In the genomic region with DNA sequence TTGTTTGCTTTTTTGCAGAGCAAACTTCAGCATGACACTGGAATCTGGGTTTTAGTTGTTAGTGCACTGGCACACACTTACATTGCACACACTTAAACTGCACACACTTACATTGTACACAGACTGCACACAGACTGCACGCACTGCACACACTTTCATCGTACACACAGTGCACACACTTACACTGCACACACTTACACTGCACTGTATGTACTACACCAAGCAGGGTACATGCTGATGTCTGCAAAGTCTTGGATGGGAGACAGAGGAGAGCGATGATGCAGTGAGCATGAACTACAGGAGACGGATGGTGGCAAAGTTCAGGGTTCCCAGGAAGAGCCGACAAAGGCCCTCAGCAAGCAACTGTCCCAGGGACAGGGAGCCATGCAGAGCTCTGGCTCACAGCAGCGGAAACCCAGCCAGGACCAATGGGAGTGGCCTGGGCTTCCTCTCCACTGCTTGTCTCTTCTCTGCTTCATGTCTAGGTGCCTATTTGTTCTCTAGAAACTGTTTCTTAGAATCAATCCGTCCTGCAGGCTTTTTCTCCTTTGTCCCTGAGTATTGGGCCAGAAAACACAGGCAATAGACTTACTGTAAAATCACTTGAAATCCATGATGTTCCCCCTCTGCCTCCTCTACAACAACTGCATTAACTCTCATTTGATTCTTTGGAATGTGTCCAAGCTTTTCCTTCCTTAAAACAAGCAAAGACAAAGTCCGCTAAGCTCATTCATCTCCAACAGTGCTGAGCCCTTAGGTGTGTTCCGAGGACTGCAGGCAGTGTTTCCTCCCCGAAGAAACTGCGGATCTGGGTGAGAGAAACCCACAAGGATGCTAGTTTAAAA, we compare ENCODE assay signal across 16 mouse cellular contexts. TPM values are rescaled to one million over a fixed set of nuclear protein-coding genes. Genes with fewer than 3 reads are reported as not detected.
DNase-seq lines count a peak whose midpoint lies in the region; ATAC-seq and TF ChIP-seq lines count a peak whose summit lies in the region.
"Had no signal": no experiment of that assay in that cellular context is flagged by ENCODE, and none has a peak within 500 bp of the region (broad histone marks: within the 10 kb centered on the region; RNA-seq: fewer than 3 reads in every experiment).

No protein-coding gene starts in this region.

- H3K4me2 ChIP-seq in stomach, embryonic 15.5 days: no peak overlapping the region
- no peak overlapping the region for H3K4me2 ChIP-seq in stomach, postnatal 0 days (replicated peaks; ENCODE audit: low read depth)
- H3K4me2 ChIP-seq: midbrain, embryonic 12.5 days had no signal

- no peak overlapping the region for H3K4me3 ChIP-seq in stomach, embryonic 15.5 days (replicated peaks)
- no peak overlapping the region for H3K4me3 ChIP-seq in stomach, postnatal 0 days (ENCODE audit: low read depth, low read length)
- H3K4me3 ChIP-seq: erythroblast, embryonic 14.5 days; midbrain, embryonic 12.5 days had no signal

- no peak for ATAC-seq in stomach, embryonic 15.5 days (ENCODE audit: insufficient read depth, low FRiP score, low read depth)
- no peak for ATAC-seq in stomach, postnatal 0 days (ENCODE audit: low FRiP score, low TSS enrichment)

- H3K27ac ChIP-seq in stomach, embryonic 15.5 days: 0 out of 2 replicates have a peak overlapping the region, but pooled peaks have one; percentile 21
- no peak overlapping the region for H3K27ac ChIP-seq in stomach, postnatal 0 days (replicated peaks)
- H3K27ac ChIP-seq: midbrain, embryonic 12.5 days had no signal

- intact Hi-C loops in heart, postnatal 10 days (cut with DNase I): no loop called here
- intact Hi-C loops in heart, postnatal 36 days (cut with DNase I): no loop called here

- 49% methylated on average over 11 of the region's 11 CpGs for WGBS in stomach, embryonic 15.5 days
- WGBS in stomach, postnatal 0 days: 39% methylated on average over 11 of the region's 11 CpGs

- H3K9me3 ChIP-seq in stomach, embryonic 15.5 days: no peaks in the 10 kb centered on the region
- no peaks in the 10 kb centered on the region for H3K9me3 ChIP-seq in stomach, postnatal 0 days (ENCODE audit: control insufficient read depth, low read length)
- H3K9me3 ChIP-seq: midbrain, embryonic 12.5 days had no signal

- no peaks in the 10 kb centered on the region for H3K36me3 ChIP-seq in stomach, embryonic 15.5 days
- no peaks in the 10 kb centered on the region for H3K36me3 ChIP-seq in stomach, postnatal 0 days (ENCODE audit: control insufficient read depth, insufficient read depth, low read length)
- H3K36me3 ChIP-seq: midbrain, embryonic 12.5 days had no signal

- no peak for TF ChIP-seq CTCF in stomach, postnatal 0 days (IDR thresholded peaks at IDR 0.05; ENCODE audit: low read depth)

- no peaks in the 10 kb centered on the region for H3K27me3 ChIP-seq in stomach, embryonic 15.5 days (replicated peaks)
- no peaks in the 10 kb centered on the region for H3K27me3 ChIP-seq in stomach, postnatal 0 days (ENCODE audit: control insufficient read depth, insufficient read depth, low read length)
- H3K27me3 ChIP-seq: midbrain, embryonic 12.5 days had no signal

- peak; percentile 30 for DNase-seq in adrenal gland, postnatal 10 days
- no peak for DNase-seq in adrenal gland, adult 8-10 months
- DNase-seq in heart, postnatal 10 days: peak; percentile 7 to 14
- DNase-seq in heart, postnatal 36 days: no peak
- DNase-seq in stomach, postnatal 0 days (ENCODE audit: low spot score): no peak
- no peak for DNase-seq in frontal cortex, postnatal 36 days (ENCODE audit: low spot score in 2 of 2)
- no peak for DNase-seq in gastrocnemius, adult 8-10 months (ENCODE audit: low spot score in 2 of 2)
- DNase-seq: gastrocnemius, postnatal 36 days; heart, postnatal 4 days; layer of hippocampus, postnatal 36 days; liver; spleen, adult 18-20 months had no signal

- no peak overlapping the region for H3K9ac ChIP-seq in stomach, embryonic 15.5 days
- no peak overlapping the region for H3K9ac ChIP-seq in stomach, postnatal 0 days (ENCODE audit: low read length)
- H3K9ac ChIP-seq: midbrain, embryonic 12.5 days had no signal

- peaks cover 3% of the 10 kb centered on the region; the same call in 1 of the 2 replicates for H3K4me1 ChIP-seq in stomach, embryonic 15.5 days
- no peaks in the 10 kb centered on the region; the same call in 1 of the 2 replicates for H3K4me1 ChIP-seq in stomach, postnatal 0 days (replicated peaks; ENCODE audit: control insufficient read depth, insufficient read depth)

- TF ChIP-seq EP300 in stomach, postnatal 0 days (optimal IDR thresholded peaks at IDR 0.05): no peak

RNA-seq across cellular contexts. Expression of gene Asb17, which starts 20.1 kb away (rescaled TPM):
- not detected for total RNA-seq in adrenal gland, postnatal 10 days (2021)
- total RNA-seq in adrenal gland, adult 8-10 months (2022): not detected
- total RNA-seq in heart, postnatal 10 days (2021): not detected
- not detected for total RNA-seq in heart, postnatal 36 days (2021)
- polyA plus RNA-seq in stomach, embryonic 15.5 days (2015; fragmentation: Nextera tagmentation; extraction: Ambion mirVana): 0.30 and 0.82 TPM in 2 replicates
- polyA plus RNA-seq in stomach, postnatal 0 days (2015; fragmentation: Nextera tagmentation; extraction: Ambion mirVana): 0.08 and 0.12 TPM in 2 replicates
- under 1 TPM in 2 of 4 experiments, not detected in 2; 0.22 to 0.31 TPM for total RNA-seq in gastrocnemius, adult 8-10 months (2022)
- total RNA-seq: gastrocnemius, postnatal 36 days; heart, postnatal 4 days; layer of hippocampus, postnatal 36 days had no signal
- polyA plus RNA-seq: erythroblast, embryonic 14.5 days; thymus, postnatal 0 days had no signal

Comparison
In these comparisons a context has a peak if more than half of its experiments do, and no peak if none do; other contexts are left out.
1. DNase-seq: peak in adrenal gland, postnatal 10 days (single experiment) and heart, postnatal 10 days (2 of 2); none in adrenal gland, adult 8-10 months (single experiment), heart, postnatal 36 days (0 of 2), stomach, postnatal 0 days (single experiment), frontal cortex, postnatal 36 days (0 of 2) and gastrocnemius, adult 8-10 months (0 of 2).